Mouse (Mus musculus): ENCODE measurements around the gene Dock7. TPM values are rescaled to one million over a fixed set of nuclear protein-coding genes. Genes with fewer than 3 reads are reported as not detected.

Dock7 gene
- total and polyA plus RNA-seq, 3 experiments, result 0.30 TPM; not detected in 2

- dilution Hi-C loops (cut with MboI; ENCODE audit: extremely low pct_ligation_motif_present, extremely low pct_unique_long_range_greater_than_20kb, low sequenced_read_pairs) (no loop called here), in situ Hi-C loops (cut with MboI; ENCODE audit: low pct_ligation_motif_present, low pct_unique_long_range_greater_than_20kb, low sequenced_read_pairs) (no loop called here)
- TF ChIP-seq MYC (IDR thresholded peaks at IDR 0.05; ENCODE audit: low read depth, low read length) (no peak), CTCF (conservative IDR thresholded peaks at IDR 0.05 in 1 of 2, IDR thresholded peaks at IDR 0.05 in 1 of 2; ENCODE audit: low read depth in 2 of 2, low read length in 2 of 2) (no peak), TCF12 (IDR thresholded peaks at IDR 0.05; ENCODE audit: low read depth, low read length) (no peak), KAT2A (IDR thresholded peaks at IDR 0.05; ENCODE audit: insufficient replicate concordance, low read length) (no peak), UBTF (IDR thresholded peaks at IDR 0.05; ENCODE audit: low read depth, low read length) (no peak)
Observed at GRCm38 (mm10) chr4:99134522-99134921, 13.8 kb upstream of the Dock7 start.

DNA sequence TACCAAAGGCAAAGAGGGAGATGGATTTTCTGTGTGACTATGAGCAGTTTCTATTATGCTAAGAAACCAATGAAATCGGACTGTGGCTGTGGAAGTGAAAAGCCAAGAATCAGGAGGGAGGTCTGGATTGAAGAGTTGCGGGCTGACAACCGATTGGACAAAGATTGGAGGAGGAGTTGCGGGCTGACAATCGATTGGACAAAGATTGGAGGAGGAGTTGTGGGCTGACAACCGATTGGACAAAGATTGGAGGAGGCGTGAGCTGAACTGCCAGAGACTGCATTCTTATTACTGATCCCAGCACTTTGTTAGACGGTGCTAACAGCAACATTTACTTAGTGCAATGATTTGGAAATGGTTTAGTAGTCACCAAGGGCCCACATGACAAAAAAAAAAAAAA, 12.6 kb upstream of the Dock7 start:
- Histone ChIP-seq H3K27ac (ENCODE audit: insufficient read depth, low read depth) (no peak overlapping the region), H3K4me2 (ENCODE audit: insufficient read depth, low read depth, poor library complexity, severe bottlenecking) (no peak overlapping the region), H3K4me3 (replicated peaks in 1 of 3; ENCODE audit: low read depth in 2 of 3, low read length in 2 of 3, poor library complexity in 1 of 3) (no peak overlapping the region), H3K9ac (ENCODE audit: insufficient read depth, low read depth) (no peak overlapping the region), H3K9me3 (replicated peaks; ENCODE audit: low read length) (peaks cover 50% of the 10 kb centered on the region), H3K79me2 (replicated peaks; ENCODE audit: control insufficient read depth, extremely low read depth, insufficient read depth, poor library complexity, severe bottlenecking) (no peaks in the 10 kb centered on the region), H3K4me1 (ENCODE audit: control insufficient read depth in 1 of 2, insufficient read depth in 2 of 2) (no peaks in the 10 kb centered on the region), H3K27me3 (replicated peaks) (no peaks in the 10 kb centered on the region), H3K36me3 (replicated peaks in 1 of 2; ENCODE audit: control insufficient read depth in 1 of 2, insufficient read depth in 1 of 2, low read length in 1 of 2) (no peaks in the 10 kb centered on the region)
- in situ Hi-C loops (cut with MboI; ENCODE audit: low pct_ligation_motif_present, low pct_unique_long_range_greater_than_20kb, low sequenced_read_pairs), result no loop called here
- dilution Hi-C loops (cut with MboI; ENCODE audit: extremely low pct_ligation_motif_present, extremely low pct_unique_long_range_greater_than_20kb, low sequenced_read_pairs), result no loop called here
- TF ChIP-seq MEF2A (IDR thresholded peaks at IDR 0.05; ENCODE audit: borderline replicate concordance, low read depth, low read length) (no peak), ZNF384 (IDR thresholded peaks at IDR 0.05; ENCODE audit: low read depth, low read length) (no peak), ELF1 (IDR thresholded peaks at IDR 0.05; ENCODE audit: low read depth, low read length) (no peak), EP300 (IDR thresholded peaks at IDR 0.05; ENCODE audit: low read length) (no peak), MAFK (IDR thresholded peaks at IDR 0.05; ENCODE audit: insufficient replicate concordance, low read length) (no peak), KAT2A (IDR thresholded peaks at IDR 0.05; ENCODE audit: insufficient replicate concordance, low read length) (no peak), USF2 (conservative IDR thresholded peaks at IDR 0.05; ENCODE audit: low read depth, low read length) (no peak)
- DNase-seq (ENCODE audit: extremely low read depth), result no peak

More at GRCm38 (mm10) chr4:99134522-99134921, 13.8 kb upstream of the Dock7 start:
- Histone ChIP-seq H3K9me3 (replicated peaks; ENCODE audit: low read length) (peaks cover 57% of the 10 kb centered on the region), H3K4me2 (ENCODE audit: insufficient read depth, low read depth, poor library complexity, severe bottlenecking) (no peak overlapping the region), H3K9ac (ENCODE audit: insufficient read depth, low read depth) (no peak overlapping the region), H3K36me3 (replicated peaks in 1 of 2; ENCODE audit: control insufficient read depth in 1 of 2, insufficient read depth in 1 of 2, low read length in 1 of 2) (no peaks in the 10 kb centered on the region), H3K79me2 (replicated peaks; ENCODE audit: control insufficient read depth, extremely low read depth, insufficient read depth, poor library complexity, severe bottlenecking) (no peaks in the 10 kb centered on the region), H3K4me3 (replicated peaks in 1 of 3; ENCODE audit: low read depth in 2 of 3, low read length in 2 of 3, poor library complexity in 1 of 3) (no peak overlapping the region), H3K27me3 (replicated peaks) (no peaks in the 10 kb centered on the region), H3K27ac (ENCODE audit: insufficient read depth, low read depth) (no peak overlapping the region), H3K4me1 (ENCODE audit: control insufficient read depth in 1 of 2, insufficient read depth in 2 of 2) (no peaks in the 10 kb centered on the region)
- no peak for DNase-seq (ENCODE audit: extremely low read depth)

DNA sequence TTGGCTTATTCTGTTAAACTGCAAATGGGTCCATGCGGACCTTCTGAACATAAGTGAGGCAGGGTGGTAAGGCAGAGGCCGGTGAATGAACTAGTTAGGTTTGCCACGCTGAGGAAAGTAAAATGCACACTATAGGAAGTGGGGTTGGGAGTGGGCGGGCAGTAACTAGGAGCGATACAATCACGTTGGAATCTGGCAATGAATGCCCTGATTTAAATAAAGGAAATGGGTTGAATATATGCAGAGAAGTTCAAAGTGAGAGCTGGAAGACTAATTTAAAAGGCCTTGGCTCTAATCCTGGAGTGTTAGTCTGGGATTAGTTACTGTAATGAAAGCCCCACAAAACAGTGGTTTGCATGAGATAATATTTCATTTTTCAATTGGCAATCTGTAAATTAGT, 12.0 kb upstream of the Dock7 start:
- Histone ChIP-seq H3K27me3 (replicated peaks) (no peaks in the 10 kb centered on the region), H3K4me2 (ENCODE audit: insufficient read depth, low read depth, poor library complexity, severe bottlenecking) (no peak overlapping the region), H3K9ac (ENCODE audit: insufficient read depth, low read depth) (no peak overlapping the region), H3K9me3 (replicated peaks; ENCODE audit: low read length) (peaks cover 50% of the 10 kb centered on the region), H3K27ac (ENCODE audit: insufficient read depth, low read depth) (no peak overlapping the region), H3K36me3 (replicated peaks in 1 of 2; ENCODE audit: control insufficient read depth in 1 of 2, insufficient read depth in 1 of 2, low read length in 1 of 2) (no peaks in the 10 kb centered on the region), H3K4me3 (replicated peaks in 1 of 3; ENCODE audit: low read depth in 2 of 3, low read length in 2 of 3, poor library complexity in 1 of 3) (no peak overlapping the region), H3K4me1 (ENCODE audit: control insufficient read depth in 1 of 2, insufficient read depth in 2 of 2) (no peaks in the 10 kb centered on the region), H3K79me2 (replicated peaks; ENCODE audit: control insufficient read depth, extremely low read depth, insufficient read depth, poor library complexity, severe bottlenecking) (no peaks in the 10 kb centered on the region)
- TF ChIP-seq CTCF (conservative IDR thresholded peaks at IDR 0.05 in 1 of 2, IDR thresholded peaks at IDR 0.05 in 1 of 2; ENCODE audit: low read depth in 2 of 2, low read length in 2 of 2) (no peak), TCF12 (IDR thresholded peaks at IDR 0.05; ENCODE audit: low read depth, low read length) (no peak), E2F4 (IDR thresholded peaks at IDR 0.05; ENCODE audit: insufficient replicate concordance, low read depth, low read length) (no peak), ZMIZ1 (IDR thresholded peaks at IDR 0.05; ENCODE audit: low read depth, low read length) (no peak), JUN (IDR thresholded peaks at IDR 0.05; ENCODE audit: insufficient read depth, low read depth, low read length) (no peak), MAZ (IDR thresholded peaks at IDR 0.05; ENCODE audit: low read depth, low read length) (no peak), CHD1 (IDR thresholded peaks at IDR 0.05; ENCODE audit: low read depth, low read length) (no peak), USF1 (IDR thresholded peaks at IDR 0.05; ENCODE audit: low read depth, low read length) (no peak), UBTF (IDR thresholded peaks at IDR 0.05; ENCODE audit: low read depth, low read length) (no peak)
- in situ Hi-C loops (cut with MboI; ENCODE audit: low pct_ligation_motif_present, low pct_unique_long_range_greater_than_20kb, low sequenced_read_pairs), result no loop called here
- DNase-seq (ENCODE audit: extremely low read depth), result no peak
- dilution Hi-C loops (cut with MboI; ENCODE audit: extremely low pct_ligation_motif_present, extremely low pct_unique_long_range_greater_than_20kb, low sequenced_read_pairs), result no loop called here
